In the genomic region with DNA sequence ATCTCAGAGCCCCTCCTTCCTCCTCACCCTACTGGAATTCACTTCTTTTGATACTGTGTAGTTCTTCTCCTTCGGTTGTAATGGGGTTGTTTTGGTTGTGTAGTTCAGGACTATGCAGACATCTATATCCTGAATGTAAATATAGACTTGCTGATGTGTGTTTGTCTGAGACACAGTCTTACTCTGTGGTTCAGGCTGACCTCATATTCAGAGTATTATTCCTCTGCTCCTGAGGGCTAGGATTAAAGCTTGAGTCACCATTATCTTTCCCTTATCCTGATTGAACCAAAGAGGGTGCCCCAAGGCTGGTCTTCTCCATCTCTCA, we compare ENCODE assay signal across 17 mouse cellular contexts.
DNase-seq lines count a peak whose midpoint lies in the region; ATAC-seq and TF ChIP-seq lines count a peak whose summit lies in the region.
"Had no signal": no experiment of that assay in that cellular context is flagged by ENCODE, and none has a peak within 500 bp of the region (broad histone marks: within the 10 kb centered on the region; RNA-seq: fewer than 3 reads in every experiment).

No protein-coding gene starts in this region.

- H3K27ac ChIP-seq in heart, embryonic 14.5 days (replicated peaks in 1 of 2; ENCODE audit: control insufficient read depth in 1 of 2, insufficient read depth in 1 of 2, low read depth in 2 of 2, low read length in 2 of 2), result peak overlapping the region; percentile 59 to 81
- 0 out of 2 replicates have a peak overlapping the region, but pooled peaks have one; percentile 6 for H3K27ac ChIP-seq in lung, postnatal 0 days (ENCODE audit: low read length)
- H3K27ac ChIP-seq in macrophage, result 0 out of 2 replicates have a peak overlapping the region, but pooled peaks have one; percentile 7
- H3K27ac ChIP-seq: forebrain, embryonic 13.5 days; hindbrain, embryonic 10.5 days; kidney, postnatal 0 days; layer of hippocampus, adult 2 months; liver, embryonic 14.5 days had no signal

- DNase-seq in heart, adult 11 months, result no peak
- no peak for DNase-seq in lung, postnatal 0 days (ENCODE audit: low spot score)
- DNase-seq in lung, adult 2 months, result no peak
- no peak for DNase-seq in kidney, postnatal 14 days
- DNase-seq in ovary, postnatal 10 days (ENCODE audit: low spot score), result no peak
- DNase-seq: B cell, adult 2 months; cerebellum, postnatal 10 days; left cerebral cortex, postnatal 4 days; spleen, adult 18-20 months; thymus, postnatal 36 days had no signal

- H3K4me2 ChIP-seq in heart, embryonic 14.5 days (ENCODE audit: low read length), result no peak overlapping the region
- H3K4me2 ChIP-seq in lung, postnatal 0 days (replicated peaks; ENCODE audit: low read depth, low read length), result no peak overlapping the region
- H3K4me2 ChIP-seq: forebrain, embryonic 13.5 days had no signal

- peak; percentile 64; the same call in 1 of the 2 replicates for ATAC-seq in heart, embryonic 14.5 days (ENCODE audit: insufficient number of reproducible peaks, insufficient read depth, low FRiP score, low read depth)
- peak; percentile 61 for ATAC-seq in lung, postnatal 0 days
- ATAC-seq: forebrain, embryonic 13.5 days had no signal

- no peak for TF ChIP-seq EP300 in lung, postnatal 0 days (IDR thresholded peaks at IDR 0.05)

- no peaks in the 10 kb centered on the region for H3K9me3 ChIP-seq in heart, embryonic 14.5 days (ENCODE audit: control insufficient read depth, low read length)
- no peaks in the 10 kb centered on the region for H3K9me3 ChIP-seq in lung, postnatal 0 days (ENCODE audit: low read length)
- H3K9me3 ChIP-seq: forebrain, embryonic 13.5 days; hindbrain, embryonic 10.5 days had no signal

- TF ChIP-seq CTCF in lung, postnatal 0 days (IDR thresholded peaks at IDR 0.05), result no peak
- TF ChIP-seq CTCF in lung, adult 2 months (IDR thresholded peaks at IDR 0.05; ENCODE audit: insufficient read depth, low read length), result no peak

- H3K27me3 ChIP-seq in heart, embryonic 14.5 days (ENCODE audit: control insufficient read depth, insufficient read depth, low read length), result no peaks in the 10 kb centered on the region
- no peaks in the 10 kb centered on the region for H3K27me3 ChIP-seq in lung, postnatal 0 days (replicated peaks; ENCODE audit: insufficient read depth, low read length)
- H3K27me3 ChIP-seq: forebrain, embryonic 13.5 days had no signal

- peaks cover 11 to 29% of the 10 kb centered on the region in 2 experiments for H3K4me1 ChIP-seq in heart, embryonic 14.5 days (ENCODE audit: control insufficient read depth in 2 of 2, insufficient read depth in 2 of 2, low read length in 2 of 2)
- H3K4me1 ChIP-seq in lung, postnatal 0 days (ENCODE audit: insufficient read depth, low read depth, low read length), result no peaks in the 10 kb centered on the region; the same call in 1 of the 2 replicates
- no peaks in the 10 kb centered on the region for H3K4me1 ChIP-seq in lung, adult 2 months (ENCODE audit: control insufficient read depth, insufficient read depth, low read length)
- H3K4me1 ChIP-seq: forebrain, embryonic 13.5 days; hindbrain, embryonic 10.5 days had no signal

- no peak overlapping the region for H3K9ac ChIP-seq in heart, embryonic 14.5 days (ENCODE audit: low read length)
- no peak overlapping the region for H3K9ac ChIP-seq in lung, postnatal 0 days (replicated peaks; ENCODE audit: low read depth)
- H3K9ac ChIP-seq: forebrain, embryonic 13.5 days; liver, embryonic 14.5 days had no signal

- TF ChIP-seq POLR2A in lung, adult 2 months (IDR thresholded peaks at IDR 0.05; ENCODE audit: borderline replicate concordance, extremely low read depth, low read depth, low read length), result no peak

- no peaks in the 10 kb centered on the region for H3K79me2 ChIP-seq in macrophage (ENCODE audit: inconsistent target)

- WGBS in heart, embryonic 14.5 days, result 21% methylated on average over 1 of the region's 1 CpGs
- WGBS in lung, postnatal 0 days, result 28% methylated on average over 1 of the region's 1 CpGs
- WGBS in lung, adult 2 months, result 14% methylated on average over 1 of the region's 1 CpGs
- WGBS in macrophage (ENCODE audit: missing documents), result 89% methylated on average over 1 of the region's 1 CpGs

- H3K4me3 ChIP-seq in heart, embryonic 14.5 days (ENCODE audit: control insufficient read depth in 1 of 2, insufficient read depth in 1 of 2, low read depth in 1 of 2, low read length in 2 of 2), result no peak overlapping the region
- no peak overlapping the region for H3K4me3 ChIP-seq in lung, postnatal 0 days (ENCODE audit: low read depth, low read length)
- H3K4me3 ChIP-seq in lung, adult 2 months (replicated peaks; ENCODE audit: extremely low read depth, low read depth, low read length), result no peak overlapping the region
- no peak overlapping the region for H3K4me3 ChIP-seq in macrophage (ENCODE audit: inconsistent target)
- H3K4me3 ChIP-seq: forebrain, embryonic 13.5 days; hindbrain, embryonic 10.5 days; layer of hippocampus, adult 2 months had no signal

- H3K36me3 ChIP-seq in heart, embryonic 14.5 days (ENCODE audit: control insufficient read depth, insufficient read depth, low read length), result no peaks in the 10 kb centered on the region
- no peaks in the 10 kb centered on the region for H3K36me3 ChIP-seq in lung, postnatal 0 days (ENCODE audit: insufficient read depth, low read length)
- no peaks in the 10 kb centered on the region for H3K36me3 ChIP-seq in macrophage (ENCODE audit: inconsistent target)
- H3K36me3 ChIP-seq: hindbrain, embryonic 10.5 days had no signal

Comparison
In these comparisons a context has a peak if more than half of its experiments do, and no peak if none do; other contexts are left out.
1. H3K27ac ChIP-seq: peak in every context shown above with its lines; median percentile 70 in heart, embryonic 14.5 days; 7 in macrophage; 6 in lung, postnatal 0 days.